Mouse (Mus musculus): ENCODE data around the gene Tiam1. TPM values are rescaled to one million over a fixed set of nuclear protein-coding genes. Genes with fewer than 3 reads are reported as not detected.

Tiam1 gene
- polyA plus RNA-seq, 1 experiment from 2014 or later, result 12.8 TPM

DNA sequence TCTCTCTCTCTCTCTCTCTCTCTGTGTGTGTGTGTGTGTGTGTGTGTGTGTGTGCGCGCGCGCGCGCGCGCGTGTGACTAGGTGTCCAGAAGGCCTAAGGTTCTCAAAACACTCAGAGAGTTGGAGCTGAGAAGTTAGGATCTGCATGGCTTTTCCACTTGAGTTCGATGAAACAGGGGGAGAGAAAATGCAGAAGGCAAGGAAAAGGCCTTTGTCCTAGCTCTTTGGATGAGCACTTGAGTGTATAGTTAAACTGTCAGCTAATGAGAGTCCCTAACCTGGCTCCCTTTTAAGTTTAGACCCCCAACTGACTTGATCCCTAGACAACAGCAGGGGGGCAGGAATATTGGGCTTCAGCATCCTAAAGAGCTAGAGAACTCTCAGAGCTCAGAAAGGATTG lies 3.0 kb downstream of the Tiam1 start:
- Histone ChIP-seq H3K27me3 (ENCODE audit: control insufficient read depth, insufficient read depth, low read depth, low read length) (peaks cover 3% of the 10 kb centered on the region), H3K9me3 (ENCODE audit: control insufficient read depth, low read length) (no peaks in the 10 kb centered on the region), H3K36me3 (ENCODE audit: control insufficient read depth, insufficient read depth, low read length) (no peaks in the 10 kb centered on the region), H3K9ac (ENCODE audit: low read length) (no peak overlapping the region), H3K4me2 (ENCODE audit: low read depth, low read length) (no peak overlapping the region), H3K27ac (ENCODE audit: low read length) (no peak overlapping the region), H3K4me1 (replicated peaks; ENCODE audit: control insufficient read depth, insufficient read depth, low read length) (peaks cover 10% of the 10 kb centered on the region; the same call in 1 of the 2 replicates), H3K4me3 (ENCODE audit: low read length) (no peak overlapping the region)
- 92% methylated on average over 10 of the region's 10 CpGs for WGBS
- ATAC-seq (ENCODE audit: low read depth), result no peak

GRCm38 (mm10) chr16:90139696-90140095 lies 3.9 kb downstream of the Tiam1 start:
- no peaks in the 10 kb centered on the region for H3K9me3 ChIP-seq (ENCODE audit: control insufficient read depth, low read length)
- WGBS, result 62% methylated on average over 9 of the region's 9 CpGs
- no peak overlapping the region for H3K27ac ChIP-seq (ENCODE audit: low read length)
- H3K36me3 ChIP-seq (ENCODE audit: control insufficient read depth, insufficient read depth, low read length), result no peaks in the 10 kb centered on the region
- peaks cover 8% of the 10 kb centered on the region; the same call in 1 of the 2 replicates for H3K4me1 ChIP-seq (replicated peaks; ENCODE audit: control insufficient read depth, insufficient read depth, low read length)
- no peak overlapping the region for H3K4me2 ChIP-seq (ENCODE audit: low read depth, low read length)
- no peak overlapping the region for H3K9ac ChIP-seq (ENCODE audit: low read length)
- ATAC-seq (ENCODE audit: low read depth), result no peak
- H3K4me3 ChIP-seq (ENCODE audit: low read length), result no peak overlapping the region
- H3K27me3 ChIP-seq (ENCODE audit: control insufficient read depth, insufficient read depth, low read depth, low read length), result peaks cover 3% of the 10 kb centered on the region

DNA sequence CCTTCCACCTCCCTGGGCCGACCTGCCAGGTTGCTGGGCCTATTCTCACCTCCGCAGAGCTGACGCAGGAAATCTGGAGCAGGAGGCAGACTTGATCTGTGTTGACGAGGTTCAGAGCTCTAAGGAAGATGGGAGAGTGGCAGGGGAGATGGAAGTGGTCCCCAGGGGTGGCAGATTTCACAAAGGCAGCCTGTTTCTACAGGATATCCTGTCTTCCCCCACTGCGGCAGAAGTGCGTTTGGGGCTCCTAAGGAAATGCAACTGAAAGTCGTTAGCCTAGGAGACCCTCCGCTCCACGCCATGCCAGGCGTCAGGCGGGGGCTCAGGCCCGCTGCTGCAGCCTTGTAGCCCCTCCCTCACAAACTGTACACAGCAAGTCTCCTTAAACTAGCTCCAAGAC lies 5.4 kb downstream of the Tiam1 start:
- Histone ChIP-seq H3K9ac (ENCODE audit: low read length) (no peak overlapping the region), H3K4me3 (ENCODE audit: low read length) (no peak overlapping the region), H3K4me1 (replicated peaks; ENCODE audit: control insufficient read depth, insufficient read depth, low read length) (peaks cover 4% of the 10 kb centered on the region; the same call in 1 of the 2 replicates), H3K4me2 (ENCODE audit: low read depth, low read length) (no peak overlapping the region), H3K36me3 (ENCODE audit: control insufficient read depth, insufficient read depth, low read length) (no peaks in the 10 kb centered on the region), H3K27ac (ENCODE audit: low read length) (no peak overlapping the region), H3K9me3 (ENCODE audit: control insufficient read depth, low read length) (no peaks in the 10 kb centered on the region), H3K27me3 (ENCODE audit: control insufficient read depth, insufficient read depth, low read depth, low read length) (peaks cover 3% of the 10 kb centered on the region)
- ATAC-seq (ENCODE audit: low read depth), result no peak
- 61% methylated on average over 12 of the region's 12 CpGs for WGBS

DNA sequence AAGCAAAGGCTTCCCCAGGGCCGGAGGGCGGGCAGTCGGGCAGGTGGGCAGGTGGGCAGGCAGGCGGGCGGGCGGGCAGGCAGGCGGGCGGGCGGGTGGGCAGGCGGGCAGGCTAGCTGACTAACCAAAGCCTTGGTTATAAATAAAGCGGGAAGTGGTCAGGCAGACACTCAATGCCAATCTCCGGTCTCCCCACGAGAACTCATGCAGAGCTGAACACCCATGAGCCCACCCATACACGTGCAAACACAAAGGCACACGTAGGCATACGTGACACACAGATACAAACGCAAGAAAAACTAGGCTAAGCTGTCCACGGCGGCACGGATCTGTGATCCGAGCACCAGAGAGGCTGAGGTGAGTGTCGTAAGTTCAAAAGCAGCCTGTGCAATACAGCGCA lies 6.4 kb downstream of the Tiam1 start:
- Histone ChIP-seq H3K4me2 (ENCODE audit: low read depth, low read length) (no peak overlapping the region), H3K36me3 (ENCODE audit: control insufficient read depth, insufficient read depth, low read length) (no peaks in the 10 kb centered on the region), H3K27me3 (ENCODE audit: control insufficient read depth, insufficient read depth, low read depth, low read length) (peaks cover 3% of the 10 kb centered on the region), H3K9me3 (ENCODE audit: control insufficient read depth, low read length) (no peaks in the 10 kb centered on the region), H3K4me3 (ENCODE audit: low read length) (no peak overlapping the region), H3K4me1 (replicated peaks; ENCODE audit: control insufficient read depth, insufficient read depth, low read length) (no peaks in the 10 kb centered on the region; the same call in 1 of the 2 replicates), H3K27ac (ENCODE audit: low read length) (no peak overlapping the region), H3K9ac (ENCODE audit: low read length) (no peak overlapping the region)
- no peak for ATAC-seq (ENCODE audit: low read depth)
- WGBS, result 96% methylated on average over 22 of the region's 23 CpGs

- H3K4me3 ChIP-seq (ENCODE audit: low read length), result no peak overlapping the region
- H3K27me3 ChIP-seq (ENCODE audit: control insufficient read depth, insufficient read depth, low read depth, low read length), result no peaks in the 10 kb centered on the region
- WGBS, result 92% methylated on average over 3 of the region's 3 CpGs
Measured at GRCm38 (mm10) chr16:90135580-90135979, 8.0 kb downstream of the Tiam1 start.

GRCm38 (mm10) chr16:90134351-90134750 lies 9.2 kb downstream of the Tiam1 start:
- H3K36me3 ChIP-seq (ENCODE audit: control insufficient read depth, insufficient read depth, low read length), result no peaks in the 10 kb centered on the region
- 83% methylated on average over 7 of the region's 7 CpGs for WGBS
- H3K9me3 ChIP-seq (ENCODE audit: control insufficient read depth, low read length), result no peaks in the 10 kb centered on the region

More at GRCm38 (mm10) chr16:90135580-90135979, 8.0 kb downstream of the Tiam1 start:
- Histone ChIP-seq H3K4me1 (replicated peaks; ENCODE audit: control insufficient read depth, insufficient read depth, low read length) (no peaks in the 10 kb centered on the region), H3K4me2 (ENCODE audit: low read depth, low read length) (no peak overlapping the region), H3K27ac (ENCODE audit: low read length) (no peak overlapping the region), H3K9me3 (ENCODE audit: control insufficient read depth, low read length) (no peaks in the 10 kb centered on the region), H3K9ac (ENCODE audit: low read length) (no peak overlapping the region), H3K36me3 (ENCODE audit: control insufficient read depth, insufficient read depth, low read length) (no peaks in the 10 kb centered on the region)
- ATAC-seq (ENCODE audit: low read depth), result no peak

GRCm38 (mm10) chr16:90132816-90133215 lies 10.8 kb downstream of the Tiam1 start:
- no peaks in the 10 kb centered on the region for H3K9me3 ChIP-seq (ENCODE audit: control insufficient read depth, low read length)
- H3K9ac ChIP-seq (ENCODE audit: low read length), result no peak overlapping the region
- H3K36me3 ChIP-seq (ENCODE audit: control insufficient read depth, insufficient read depth, low read length), result no peaks in the 10 kb centered on the region
- no peak overlapping the region for H3K4me2 ChIP-seq (ENCODE audit: low read depth, low read length)
- H3K4me3 ChIP-seq (ENCODE audit: low read length), result no peak overlapping the region
- 44% methylated on average over 7 of the region's 7 CpGs for WGBS
- no peak overlapping the region for H3K27ac ChIP-seq (ENCODE audit: low read length)
- H3K4me1 ChIP-seq (replicated peaks; ENCODE audit: control insufficient read depth, insufficient read depth, low read length), result peaks cover 11% of the 10 kb centered on the region
- H3K27me3 ChIP-seq (ENCODE audit: control insufficient read depth, insufficient read depth, low read depth, low read length), result no peaks in the 10 kb centered on the region
- ATAC-seq (ENCODE audit: low read depth), result no peak

More at GRCm38 (mm10) chr16:90134351-90134750, 9.2 kb downstream of the Tiam1 start:
- Histone ChIP-seq H3K4me2 (ENCODE audit: low read depth, low read length) (no peak overlapping the region), H3K9ac (ENCODE audit: low read length) (no peak overlapping the region), H3K27ac (ENCODE audit: low read length) (no peak overlapping the region), H3K4me1 (replicated peaks; ENCODE audit: control insufficient read depth, insufficient read depth, low read length) (peaks cover 3% of the 10 kb centered on the region; the same call in 1 of the 2 replicates), H3K4me3 (ENCODE audit: low read length) (no peak overlapping the region), H3K27me3 (ENCODE audit: control insufficient read depth, insufficient read depth, low read depth, low read length) (no peaks in the 10 kb centered on the region)
- ATAC-seq (ENCODE audit: low read depth), result no peak

DNA sequence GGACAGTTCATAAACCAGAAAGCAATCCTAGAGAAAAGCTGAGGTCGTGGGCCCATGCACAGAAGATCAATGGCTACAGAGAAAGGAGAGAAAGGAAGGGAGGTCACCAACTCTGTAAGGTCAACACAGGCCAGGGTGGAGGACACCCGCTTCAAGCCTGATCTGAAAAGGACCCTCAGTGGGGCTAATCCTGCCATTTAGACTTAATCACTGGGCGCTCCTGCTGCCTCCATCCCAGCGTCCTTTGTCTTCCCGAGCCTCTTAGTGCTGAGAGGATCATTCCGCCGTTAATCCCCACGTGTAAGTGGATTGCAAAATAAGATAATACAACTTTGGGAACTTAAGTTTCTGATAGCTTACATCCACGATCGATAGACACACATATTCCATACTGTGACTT lies 11.2 kb downstream of the Tiam1 start:
- Histone ChIP-seq H3K27ac (ENCODE audit: low read length) (no peak overlapping the region), H3K4me1 (replicated peaks; ENCODE audit: control insufficient read depth, insufficient read depth, low read length) (peaks cover 11% of the 10 kb centered on the region), H3K4me3 (ENCODE audit: low read length) (no peak overlapping the region), H3K9ac (ENCODE audit: low read length) (no peak overlapping the region), H3K9me3 (ENCODE audit: control insufficient read depth, low read length) (no peaks in the 10 kb centered on the region), H3K36me3 (ENCODE audit: control insufficient read depth, insufficient read depth, low read length) (no peaks in the 10 kb centered on the region), H3K27me3 (ENCODE audit: control insufficient read depth, insufficient read depth, low read depth, low read length) (no peaks in the 10 kb centered on the region), H3K4me2 (ENCODE audit: low read depth, low read length) (no peak overlapping the region)
- no peak for ATAC-seq (ENCODE audit: low read depth)
- 50% methylated on average over 10 of the region's 10 CpGs for WGBS

DNA sequence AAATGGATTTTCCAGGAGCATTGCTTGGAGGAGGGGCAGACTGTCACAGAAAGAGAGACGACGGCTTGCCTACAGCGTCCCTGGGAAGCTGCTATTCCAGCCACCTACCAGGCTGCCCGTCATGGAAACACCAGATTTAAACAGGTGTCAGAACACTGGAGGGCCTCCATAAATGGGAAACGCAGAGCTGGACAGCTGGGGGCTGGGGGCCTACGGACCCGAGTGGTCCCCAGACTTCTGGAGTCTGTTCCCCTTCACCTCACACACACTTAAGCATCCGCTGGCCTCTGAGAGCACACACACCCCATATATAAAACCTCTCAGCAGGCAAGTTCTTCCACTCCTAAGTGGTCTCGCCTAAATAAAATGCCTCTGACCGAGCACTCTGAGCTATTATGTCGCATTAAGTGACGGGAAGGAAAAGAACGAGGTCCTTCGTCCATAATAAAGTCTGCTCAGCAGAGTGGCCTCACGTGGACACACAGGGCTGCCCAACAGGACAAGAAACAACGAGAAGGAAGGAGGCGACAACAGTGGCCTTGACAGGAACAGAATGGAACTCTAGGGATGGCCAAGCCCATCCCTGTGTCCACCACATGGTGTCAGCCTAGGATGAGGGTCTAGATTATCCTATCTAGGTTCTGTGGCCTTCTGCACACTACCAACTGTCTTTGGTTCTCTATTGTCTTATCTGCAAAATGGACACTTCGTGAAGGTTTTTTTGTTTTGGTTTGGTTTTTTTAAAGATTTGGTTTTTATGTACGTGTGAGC lies 14.6 kb downstream of the Tiam1 start:
- H3K27ac ChIP-seq (ENCODE audit: low read length), result no peak overlapping the region
- H3K9me3 ChIP-seq (ENCODE audit: control insufficient read depth, low read length), result no peaks in the 10 kb centered on the region
- no peak overlapping the region for H3K4me3 ChIP-seq (ENCODE audit: low read length)
- peaks cover 21% of the 10 kb centered on the region for H3K4me1 ChIP-seq (replicated peaks; ENCODE audit: control insufficient read depth, insufficient read depth, low read length)
- ATAC-seq (ENCODE audit: low read depth), result peak; percentile 70
- H3K36me3 ChIP-seq (ENCODE audit: control insufficient read depth, insufficient read depth, low read length), result no peaks in the 10 kb centered on the region
- H3K27me3 ChIP-seq (ENCODE audit: control insufficient read depth, insufficient read depth, low read depth, low read length), result no peaks in the 10 kb centered on the region
- WGBS, result 27% methylated on average over 19 of the region's 19 CpGs
- no peak overlapping the region for H3K9ac ChIP-seq (ENCODE audit: low read length)
- no peak overlapping the region for H3K4me2 ChIP-seq (ENCODE audit: low read depth, low read length)
